Mouse (Mus musculus): ENCODE measurements around the gene Macf1. TPM values are rescaled to one million over a fixed set of nuclear protein-coding genes. Genes with fewer than 3 reads are reported as not detected.
"Not testable (repeated sequence)": the region's sequence is repeated elsewhere in the genome, so short reads cannot be mapped to it uniquely, and the experiment has no call there.

Gene Macf1
- polyA plus RNA-seq, 1 experiment, result 251 TPM

GRCm38 (mm10) chr4:123449304-123449703 lies 234.9 kb downstream of the Macf1 start:
- no peaks in the 10 kb centered on the region for H3K4me1 ChIP-seq (ENCODE audit: control insufficient read depth, insufficient read depth, low read length)
- TF ChIP-seq POLR2A (IDR thresholded peaks at IDR 0.05; ENCODE audit: insufficient read depth, low read length) (no peak), CTCF (IDR thresholded peaks at IDR 0.05; ENCODE audit: low read depth, low read length) (no peak), EP300 (IDR thresholded peaks at IDR 0.05; ENCODE audit: insufficient read depth, low read depth, low read length) (no peak)
- no peak overlapping the region for H3K4me3 ChIP-seq (ENCODE audit: low read depth, low read length)
- H3K9ac ChIP-seq (ENCODE audit: low read depth, poor library complexity, severe bottlenecking), result no peak overlapping the region
- H3K36me3 ChIP-seq (ENCODE audit: control insufficient read depth, insufficient read depth, low read length, poor library complexity, severe bottlenecking), result peaks cover 57% of the 10 kb centered on the region
- no peak overlapping the region for H3K27ac ChIP-seq (ENCODE audit: insufficient read depth, low read length)
- H3K27me3 ChIP-seq (ENCODE audit: control insufficient read depth, insufficient read depth, low read length, poor library complexity, severe bottlenecking), result no peaks in the 10 kb centered on the region
- no peaks in the 10 kb centered on the region for H3K9me3 ChIP-seq (replicated peaks; ENCODE audit: control insufficient read depth, insufficient read depth, low read length, poor library complexity, severe bottlenecking)

- Histone ChIP-seq H3K9ac (ENCODE audit: low read depth, poor library complexity, severe bottlenecking) (no peak overlapping the region), H3K36me3 (ENCODE audit: control insufficient read depth, insufficient read depth, low read length, poor library complexity, severe bottlenecking) (peaks cover 62% of the 10 kb centered on the region), H3K27me3 (ENCODE audit: control insufficient read depth, insufficient read depth, low read length, poor library complexity, severe bottlenecking) (no peaks in the 10 kb centered on the region), H3K4me3 (ENCODE audit: low read depth, low read length) (no peak overlapping the region), H3K9me3 (replicated peaks; ENCODE audit: control insufficient read depth, insufficient read depth, low read length, poor library complexity, severe bottlenecking) (no peaks in the 10 kb centered on the region), H3K4me1 (ENCODE audit: control insufficient read depth, insufficient read depth, low read length) (no peaks in the 10 kb centered on the region), H3K27ac (ENCODE audit: insufficient read depth, low read length) (no peak overlapping the region)
- TF ChIP-seq EP300 (IDR thresholded peaks at IDR 0.05; ENCODE audit: insufficient read depth, low read depth, low read length) (no peak), CTCF (IDR thresholded peaks at IDR 0.05; ENCODE audit: low read depth, low read length) (no peak), POLR2A (IDR thresholded peaks at IDR 0.05; ENCODE audit: insufficient read depth, low read length) (no peak)
These were observed 236.1 kb downstream of the Macf1 start for GRCm38 (mm10) chr4:123448015-123448414.

GRCm38 (mm10) chr4:123447251-123447650 lies 236.9 kb downstream of the Macf1 start:
- Histone ChIP-seq H3K9me3 (replicated peaks; ENCODE audit: control insufficient read depth, insufficient read depth, low read length, poor library complexity, severe bottlenecking) (no peaks in the 10 kb centered on the region), H3K36me3 (ENCODE audit: control insufficient read depth, insufficient read depth, low read length, poor library complexity, severe bottlenecking) (peaks cover 57% of the 10 kb centered on the region), H3K27ac (ENCODE audit: insufficient read depth, low read length) (no peak overlapping the region)

GRCm38 (mm10) chr4:123446754-123447153 lies 237.4 kb downstream of the Macf1 start:
- Histone ChIP-seq H3K4me3 (ENCODE audit: low read depth, low read length) (no peak overlapping the region), H3K27me3 (ENCODE audit: control insufficient read depth, insufficient read depth, low read length, poor library complexity, severe bottlenecking) (no peaks in the 10 kb centered on the region), H3K9ac (ENCODE audit: low read depth, poor library complexity, severe bottlenecking) (no peak overlapping the region), H3K36me3 (ENCODE audit: control insufficient read depth, insufficient read depth, low read length, poor library complexity, severe bottlenecking) (peaks cover 54% of the 10 kb centered on the region), H3K9me3 (replicated peaks; ENCODE audit: control insufficient read depth, insufficient read depth, low read length, poor library complexity, severe bottlenecking) (no peaks in the 10 kb centered on the region), H3K4me1 (ENCODE audit: control insufficient read depth, insufficient read depth, low read length) (no peaks in the 10 kb centered on the region), H3K27ac (ENCODE audit: insufficient read depth, low read length) (no peak overlapping the region)
- TF ChIP-seq EP300 (IDR thresholded peaks at IDR 0.05; ENCODE audit: insufficient read depth, low read depth, low read length) (no peak), CTCF (IDR thresholded peaks at IDR 0.05; ENCODE audit: low read depth, low read length) (no peak), POLR2A (IDR thresholded peaks at IDR 0.05; ENCODE audit: insufficient read depth, low read length) (no peak)

More at GRCm38 (mm10) chr4:123447251-123447650, 236.9 kb downstream of the Macf1 start:
- no peak overlapping the region for H3K4me3 ChIP-seq (ENCODE audit: low read depth, low read length)
- no peak overlapping the region for H3K9ac ChIP-seq (ENCODE audit: low read depth, poor library complexity, severe bottlenecking)
- TF ChIP-seq CTCF (IDR thresholded peaks at IDR 0.05; ENCODE audit: low read depth, low read length) (no peak), POLR2A (IDR thresholded peaks at IDR 0.05; ENCODE audit: insufficient read depth, low read length) (no peak), EP300 (IDR thresholded peaks at IDR 0.05; ENCODE audit: insufficient read depth, low read depth, low read length) (no peak)
- no peaks in the 10 kb centered on the region for H3K4me1 ChIP-seq (ENCODE audit: control insufficient read depth, insufficient read depth, low read length)
- no peaks in the 10 kb centered on the region for H3K27me3 ChIP-seq (ENCODE audit: control insufficient read depth, insufficient read depth, low read length, poor library complexity, severe bottlenecking)

GRCm38 (mm10) chr4:123446221-123446620 lies 237.9 kb downstream of the Macf1 start:
- not testable (repeated sequence) for H3K4me3 ChIP-seq (ENCODE audit: low read depth, low read length); H3K9ac ChIP-seq (ENCODE audit: low read depth, poor library complexity, severe bottlenecking); H3K27ac ChIP-seq (ENCODE audit: insufficient read depth, low read length); H3K4me1 ChIP-seq (ENCODE audit: control insufficient read depth, insufficient read depth, low read length); H3K9me3 ChIP-seq (replicated peaks; ENCODE audit: control insufficient read depth, insufficient read depth, low read length, poor library complexity, severe bottlenecking); H3K27me3 ChIP-seq (ENCODE audit: control insufficient read depth, insufficient read depth, low read length, poor library complexity, severe bottlenecking)
- H3K36me3 ChIP-seq (ENCODE audit: control insufficient read depth, insufficient read depth, low read length, poor library complexity, severe bottlenecking), result peaks cover 51% of the 10 kb centered on the region

- no peaks in the 10 kb centered on the region for H3K4me1 ChIP-seq (ENCODE audit: control insufficient read depth, insufficient read depth, low read length)
These were observed 245.7 kb downstream of the Macf1 start for GRCm38 (mm10) chr4:123438414-123438813.

More at GRCm38 (mm10) chr4:123438414-123438813, 245.7 kb downstream of the Macf1 start:
- no peaks in the 10 kb centered on the region for H3K27me3 ChIP-seq (ENCODE audit: control insufficient read depth, insufficient read depth, low read length, poor library complexity, severe bottlenecking)
- no peak overlapping the region for H3K4me3 ChIP-seq (ENCODE audit: low read depth, low read length)
- H3K27ac ChIP-seq (ENCODE audit: insufficient read depth, low read length), result no peak overlapping the region
- H3K9me3 ChIP-seq (replicated peaks; ENCODE audit: control insufficient read depth, insufficient read depth, low read length, poor library complexity, severe bottlenecking), result no peaks in the 10 kb centered on the region
- peaks cover 44% of the 10 kb centered on the region for H3K36me3 ChIP-seq (ENCODE audit: control insufficient read depth, insufficient read depth, low read length, poor library complexity, severe bottlenecking)
- H3K9ac ChIP-seq (ENCODE audit: low read depth, poor library complexity, severe bottlenecking), result no peak overlapping the region
- TF ChIP-seq EP300 (IDR thresholded peaks at IDR 0.05; ENCODE audit: insufficient read depth, low read depth, low read length) (no peak), CTCF (IDR thresholded peaks at IDR 0.05; ENCODE audit: low read depth, low read length) (no peak), POLR2A (IDR thresholded peaks at IDR 0.05; ENCODE audit: insufficient read depth, low read length) (no peak)

Measured in ES-Bruce4 (cell line).